Mouse (Mus musculus) myocyte (in vitro differentiated cells): Measurements from ENCODE around the gene Mst1r.

Source experiments
- CEBPB ChIP-seq: IDR thresholded peaks from 2 replicates; pipeline ENCODE4 v1.6.1; 2011; ENCODE audit warnings: mild to moderate bottlenecking, moderate library complexity; ENCODE audit not compliant: poor library complexity, insufficient read depth, severe bottlenecking
- E2F4 ChIP-seq: IDR thresholded peaks from one replicate; pipeline ENCODE4 v1.6.1; 2011; ENCODE audit warnings: mild to moderate bottlenecking, control low read depth, moderate library complexity; ENCODE audit not compliant: insufficient read depth
- MAX ChIP-seq: IDR thresholded peaks from one replicate; pipeline ENCODE4 v1.6.1; 2011; ENCODE audit warnings: low read depth, mild to moderate bottlenecking, control low read depth
- MYOD1 ChIP-seq, 3 experiments: IDR thresholded peaks; one replicate each; pipeline ENCODE4 v1.6.1; 2011; ENCODE audit warnings: control low read depth in 2 of 3, low read depth in 2 of 3, mild to moderate bottlenecking in 2 of 3, moderate library complexity in 1 of 3; ENCODE audit not compliant: insufficient read length in 2 of 3, control insufficient read depth in 1 of 3
- MYOG ChIP-seq, 3 experiments: IDR thresholded peaks; one replicate each; pipeline ENCODE4 v1.6.1; 2011; ENCODE audit warnings: control low read depth in 2 of 3, low read depth in 2 of 3, mild to moderate bottlenecking in 2 of 3; ENCODE audit not compliant: insufficient read length in 2 of 3, control insufficient read depth in 1 of 3, insufficient read depth in 1 of 3
- POLR2A ChIP-seq: IDR thresholded peaks from one replicate; pipeline ENCODE4 v1.6.1; 2011; ENCODE audit warnings: low read depth, mild to moderate bottlenecking, control low read depth, moderate library complexity; ENCODE audit not compliant: insufficient read length
- SRF ChIP-seq: IDR thresholded peaks from one replicate; pipeline ENCODE4 v1.6.1; 2011; ENCODE audit warnings: low read depth; ENCODE audit not compliant: control insufficient read depth, insufficient read length
- TCF3 ChIP-seq: IDR thresholded peaks from one replicate; pipeline ENCODE4 v1.6.1; 2011; ENCODE audit warnings: low read depth, control low read depth; ENCODE audit not compliant: insufficient read length

DNA sequence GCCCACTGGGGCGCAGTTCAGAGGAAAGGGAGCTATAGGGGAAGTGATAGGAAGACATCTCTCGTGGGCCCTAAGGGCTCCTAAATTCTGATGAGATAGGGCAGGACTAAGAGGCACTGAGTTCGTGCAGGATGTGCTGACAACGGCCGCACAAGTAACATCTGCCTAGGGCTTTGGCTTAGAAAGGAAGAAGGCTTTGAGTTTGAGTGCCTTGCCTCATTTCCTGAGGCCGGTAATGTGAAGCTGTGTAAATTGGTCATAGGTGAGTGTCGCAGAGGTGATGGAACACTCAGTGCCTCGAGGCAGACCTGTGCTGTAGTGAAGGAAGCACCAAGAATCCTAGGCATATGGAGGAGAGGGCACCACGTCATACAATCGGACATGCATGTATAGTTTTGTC is 60.0 kb downstream of the Mst1r start:
- TF ChIP-seq POLR2A, result no peak
- TF ChIP-seq MYOG (IDR thresholded peaks at IDR 0.05; ENCODE audit: control insufficient read depth in 1 of 3, insufficient read depth in 1 of 3, insufficient read length in 2 of 3, low read depth in 2 of 3), result no peak
- TF ChIP-seq MAX, result no peak
- TF ChIP-seq CEBPB, result no peak
- TF ChIP-seq SRF, result no peak
- TF ChIP-seq TCF3, result no peak
- no peak for TF ChIP-seq MYOD1 (IDR thresholded peaks at IDR 0.05; ENCODE audit: control insufficient read depth in 1 of 3, insufficient read length in 2 of 3, low read depth in 2 of 3)
- no peak for TF ChIP-seq E2F4
